Mouse (Mus musculus): ENCODE measurements at regions not wholly inside any gene's neighbourhood (a gene's known extent, or its start where the extent isn't known, plus 50 kb on each side); places are given as distances from the start of the nearest gene placed in this dataset.
A peak's percentile ranks its signal among the peaks of the same experiment; 100 is the strongest.

DNA sequence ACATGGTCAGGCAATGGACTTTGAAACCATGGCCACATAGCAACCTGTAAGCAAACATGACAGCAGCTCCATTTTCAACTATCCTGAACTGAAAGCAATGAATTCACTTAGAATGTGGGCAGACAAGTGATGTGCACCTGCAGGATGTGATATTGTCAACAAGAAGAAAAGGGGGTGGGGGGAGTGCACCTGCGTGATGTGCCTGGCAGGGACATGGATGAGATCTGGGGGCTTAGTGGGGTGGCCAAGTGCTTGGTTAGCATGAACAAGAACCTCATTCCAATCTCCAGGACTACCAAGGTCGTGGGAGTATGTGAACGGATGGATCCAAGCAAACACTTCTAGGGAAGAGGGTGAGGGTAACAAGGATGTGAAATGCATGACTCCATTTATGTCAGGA lies 453.1 kb upstream of the Hs6st1 start:
- H3K27ac ChIP-seq (replicated peaks; ENCODE audit: insufficient read depth, low read depth, low read length), result no peak overlapping the region
- no peak overlapping the region for H3K4me3 ChIP-seq (ENCODE audit: insufficient read depth, low read depth, low read length)
- TF ChIP-seq POLR2A (IDR thresholded peaks at IDR 0.05; ENCODE audit: extremely low read depth, insufficient read depth, low read length) (no peak), CTCF (IDR thresholded peaks at IDR 0.05; ENCODE audit: low read depth, low read length) (no peak)
- peak; percentile 30 for DNase-seq (ENCODE audit: extremely low read depth, low read depth, low spot score)
- H3K36me3 ChIP-seq (ENCODE audit: control insufficient read depth, insufficient read depth, low read length), result no peaks in the 10 kb centered on the region
- H3K9ac ChIP-seq (ENCODE audit: low read depth, low read length), result no peak overlapping the region
- WGBS, result 71% methylated on average over 3 of the region's 3 CpGs
- H3K79me2 ChIP-seq (ENCODE audit: control insufficient read depth, insufficient read depth, low read length), result no peaks in the 10 kb centered on the region
- no peaks in the 10 kb centered on the region for H3K4me1 ChIP-seq (ENCODE audit: control insufficient read depth, insufficient read depth, low read length)
- no peaks in the 10 kb centered on the region for H3K27me3 ChIP-seq (ENCODE audit: control insufficient read depth, insufficient read depth, low read length)

DNA sequence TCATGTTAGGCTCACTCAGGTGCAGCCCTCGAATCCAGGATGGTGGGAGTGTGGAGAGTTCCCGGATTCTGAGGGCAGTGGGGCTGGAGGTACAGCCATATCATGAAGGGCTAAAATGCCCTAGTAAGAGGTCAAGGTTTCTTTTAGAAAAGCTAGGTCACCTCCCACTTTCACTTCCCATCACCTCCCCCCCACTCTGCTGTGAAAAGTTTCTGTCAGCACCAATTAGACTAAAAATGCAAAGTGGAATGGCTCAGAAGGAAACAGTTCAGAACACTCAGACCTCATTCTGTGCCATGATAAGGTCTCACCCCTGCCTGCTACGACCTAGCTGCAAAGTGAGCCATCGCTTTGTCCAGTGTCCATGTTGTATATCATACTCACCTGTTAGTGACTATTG lies 448.7 kb upstream of the Hs6st1 start:
- no peak for TF ChIP-seq POLR2A (IDR thresholded peaks at IDR 0.05; ENCODE audit: extremely low read depth, insufficient read depth, low read length)
- WGBS, result 83% methylated on average over 4 of the region's 4 CpGs
- H3K27ac ChIP-seq (replicated peaks; ENCODE audit: insufficient read depth, low read depth, low read length), result no peak overlapping the region

DNA sequence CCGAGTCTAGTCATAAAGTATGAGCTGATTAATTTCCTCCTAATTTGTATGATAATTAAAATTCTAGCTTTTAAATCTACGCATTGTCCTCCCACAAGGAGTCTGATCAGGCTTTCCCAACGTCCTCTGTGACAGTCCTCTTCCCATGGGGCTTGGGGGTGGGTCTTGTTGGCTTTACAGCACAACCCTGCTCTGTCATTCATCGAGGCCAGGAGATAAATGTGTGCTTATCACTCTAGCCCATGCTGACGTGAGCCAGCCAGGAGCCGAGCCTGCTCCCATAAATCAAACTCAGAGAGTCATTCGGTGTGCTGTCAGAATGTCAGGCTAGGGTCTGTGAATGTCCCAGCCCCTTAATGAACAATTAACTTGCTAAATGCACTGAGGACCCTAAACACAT lies 425.6 kb upstream of the Hs6st1 start:
- TF ChIP-seq POLR2A (IDR thresholded peaks at IDR 0.05; ENCODE audit: extremely low read depth, insufficient read depth, low read length), result no peak
- 42% methylated on average over 7 of the region's 7 CpGs for WGBS
- H3K79me2 ChIP-seq (ENCODE audit: control insufficient read depth, insufficient read depth, low read length), result no peaks in the 10 kb centered on the region
- H3K27ac ChIP-seq (replicated peaks; ENCODE audit: insufficient read depth, low read depth, low read length), result no peak overlapping the region
- no peak for DNase-seq (ENCODE audit: extremely low read depth, low read depth, low spot score)
- H3K27me3 ChIP-seq (ENCODE audit: control insufficient read depth, insufficient read depth, low read length), result no peaks in the 10 kb centered on the region
- no peaks in the 10 kb centered on the region for H3K4me1 ChIP-seq (ENCODE audit: control insufficient read depth, insufficient read depth, low read length)
- H3K36me3 ChIP-seq (ENCODE audit: control insufficient read depth, insufficient read depth, low read length), result no peaks in the 10 kb centered on the region
- no peak overlapping the region for H3K4me3 ChIP-seq (ENCODE audit: insufficient read depth, low read depth, low read length)
- H3K9ac ChIP-seq (ENCODE audit: low read depth, low read length), result no peak overlapping the region

More for the DNA sequence above, 448.7 kb upstream of the Hs6st1 start:
- no peak for DNase-seq (ENCODE audit: extremely low read depth, low read depth, low spot score)
- H3K27me3 ChIP-seq (ENCODE audit: control insufficient read depth, insufficient read depth, low read length), result no peaks in the 10 kb centered on the region
- H3K9ac ChIP-seq (ENCODE audit: low read depth, low read length), result no peak overlapping the region
- H3K36me3 ChIP-seq (ENCODE audit: control insufficient read depth, insufficient read depth, low read length), result no peaks in the 10 kb centered on the region
- H3K4me1 ChIP-seq (ENCODE audit: control insufficient read depth, insufficient read depth, low read length), result no peaks in the 10 kb centered on the region
- H3K79me2 ChIP-seq (ENCODE audit: control insufficient read depth, insufficient read depth, low read length), result no peaks in the 10 kb centered on the region
- H3K4me3 ChIP-seq (ENCODE audit: insufficient read depth, low read depth, low read length), result no peak overlapping the region

DNA sequence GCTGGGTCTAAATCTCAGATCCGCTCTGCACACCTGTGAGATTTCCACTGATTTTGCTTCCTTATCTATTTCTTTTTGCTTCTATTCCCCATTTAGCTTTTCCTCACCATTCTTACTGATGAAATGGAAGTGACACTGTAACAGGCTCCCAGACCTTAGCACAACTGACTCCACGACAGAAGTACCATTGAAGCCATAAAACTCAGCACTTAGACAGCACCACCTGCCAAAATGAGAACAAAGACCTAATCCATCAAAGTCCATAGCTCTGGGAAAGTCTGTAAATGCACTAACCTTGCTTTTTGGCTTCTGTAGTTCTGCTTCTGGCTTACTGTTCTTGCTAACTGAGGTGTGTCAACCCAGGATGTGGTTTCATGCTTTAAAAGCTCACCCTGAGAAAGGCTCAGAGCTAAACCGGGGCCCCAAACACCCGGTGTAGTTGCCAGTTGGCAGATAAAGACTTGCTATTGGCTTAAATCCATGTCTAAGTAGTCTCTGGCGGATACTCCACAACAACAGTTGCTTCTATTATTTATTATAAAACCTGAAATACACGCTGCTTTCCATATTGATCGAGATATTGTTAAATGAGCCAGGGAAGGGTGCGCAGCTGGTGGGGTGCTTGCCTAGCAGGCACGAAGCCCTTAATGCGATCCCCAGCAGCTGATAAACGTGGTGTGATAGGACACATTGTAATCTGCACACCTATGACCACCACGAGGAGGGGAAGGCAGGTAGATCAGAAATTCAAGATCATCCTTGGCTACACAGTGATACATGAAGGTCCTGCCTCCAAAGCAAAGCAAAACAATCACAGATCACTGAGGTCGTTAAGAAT lies 414.9 kb upstream of the Hs6st1 start:
- no peak overlapping the region for H3K27ac ChIP-seq (replicated peaks; ENCODE audit: insufficient read depth, low read depth, low read length)
- no peaks in the 10 kb centered on the region for H3K4me1 ChIP-seq (ENCODE audit: control insufficient read depth, insufficient read depth, low read length)
- DNase-seq (ENCODE audit: extremely low read depth, low read depth, low spot score), result no peak
- no peak overlapping the region for H3K9ac ChIP-seq (ENCODE audit: low read depth, low read length)
- no peak overlapping the region for H3K4me3 ChIP-seq (ENCODE audit: insufficient read depth, low read depth, low read length)
- TF ChIP-seq POLR2A (IDR thresholded peaks at IDR 0.05; ENCODE audit: extremely low read depth, insufficient read depth, low read length) (no peak), CTCF (IDR thresholded peaks at IDR 0.05; ENCODE audit: low read depth, low read length) (no peak)
- no peaks in the 10 kb centered on the region for H3K36me3 ChIP-seq (ENCODE audit: control insufficient read depth, insufficient read depth, low read length)
- no peaks in the 10 kb centered on the region for H3K79me2 ChIP-seq (ENCODE audit: control insufficient read depth, insufficient read depth, low read length)
- H3K27me3 ChIP-seq (ENCODE audit: control insufficient read depth, insufficient read depth, low read length), result no peaks in the 10 kb centered on the region
- WGBS, result 82% methylated on average over 13 of the region's 13 CpGs

DNA sequence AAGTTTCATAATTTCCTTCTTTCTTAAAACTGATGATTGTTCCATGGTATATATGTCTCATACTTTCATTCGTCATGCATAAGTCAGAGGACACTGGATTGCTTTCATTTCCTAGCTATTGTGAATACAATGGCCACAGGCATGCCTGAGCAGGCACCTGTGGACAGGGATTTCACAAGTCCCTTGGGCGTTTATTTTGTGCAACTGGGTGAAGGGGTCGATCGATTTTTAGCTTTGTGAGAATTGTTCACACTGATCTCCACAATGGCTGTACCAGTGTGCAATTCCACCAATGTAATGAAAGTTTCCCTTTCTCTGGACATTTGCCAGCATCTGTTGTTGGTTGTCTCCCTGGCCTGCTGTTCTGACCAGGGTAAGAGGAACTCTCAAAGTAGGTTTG lies 405.2 kb upstream of the Hs6st1 start:
- Histone ChIP-seq H3K79me2 (ENCODE audit: control insufficient read depth, insufficient read depth, low read length) (no peaks in the 10 kb centered on the region), H3K4me1 (ENCODE audit: control insufficient read depth, insufficient read depth, low read length) (no peaks in the 10 kb centered on the region), H3K36me3 (ENCODE audit: control insufficient read depth, insufficient read depth, low read length) (no peaks in the 10 kb centered on the region), H3K9ac (ENCODE audit: low read depth, low read length) (no peak overlapping the region), H3K4me3 (ENCODE audit: insufficient read depth, low read depth, low read length) (no peak overlapping the region), H3K27ac (replicated peaks; ENCODE audit: insufficient read depth, low read depth, low read length) (no peak overlapping the region), H3K27me3 (ENCODE audit: control insufficient read depth, insufficient read depth, low read length) (no peaks in the 10 kb centered on the region)
- WGBS, result 29% methylated on average over 4 of the region's 4 CpGs
- TF ChIP-seq POLR2A (IDR thresholded peaks at IDR 0.05; ENCODE audit: extremely low read depth, insufficient read depth, low read length), result no peak
- TF ChIP-seq CTCF (IDR thresholded peaks at IDR 0.05; ENCODE audit: low read depth, low read length), result no peak
- DNase-seq (ENCODE audit: extremely low read depth, low read depth, low spot score), result peak; percentile 78

DNA sequence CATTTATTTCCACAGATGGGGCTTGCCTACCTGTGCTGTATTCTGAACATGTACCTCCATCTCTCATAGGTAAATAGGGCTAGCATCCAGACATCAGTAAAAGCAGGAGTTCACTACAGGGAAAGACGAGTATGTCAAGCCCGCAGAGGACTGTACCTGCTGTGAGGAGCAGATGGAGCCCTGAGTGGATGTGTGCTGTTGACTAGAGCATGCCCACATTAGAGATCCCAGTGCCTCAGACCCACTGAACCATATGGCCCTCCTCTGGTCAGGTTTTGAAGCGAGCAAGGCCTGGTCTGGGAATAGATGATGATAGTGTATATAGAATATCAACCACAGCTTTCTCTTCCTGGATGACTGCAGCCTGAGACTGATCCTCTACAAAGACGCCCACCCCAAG lies 394.7 kb upstream of the Hs6st1 start:
- no peak for DNase-seq (ENCODE audit: extremely low read depth, low read depth, low spot score)
- H3K4me1 ChIP-seq (ENCODE audit: control insufficient read depth, insufficient read depth, low read length), result no peaks in the 10 kb centered on the region
- 89% methylated on average over 4 of the region's 4 CpGs for WGBS
- H3K79me2 ChIP-seq (ENCODE audit: control insufficient read depth, insufficient read depth, low read length), result no peaks in the 10 kb centered on the region
- H3K36me3 ChIP-seq (ENCODE audit: control insufficient read depth, insufficient read depth, low read length), result no peaks in the 10 kb centered on the region
- TF ChIP-seq CTCF (IDR thresholded peaks at IDR 0.05; ENCODE audit: low read depth, low read length) (no peak), POLR2A (IDR thresholded peaks at IDR 0.05; ENCODE audit: extremely low read depth, insufficient read depth, low read length) (no peak)
- no peaks in the 10 kb centered on the region for H3K27me3 ChIP-seq (ENCODE audit: control insufficient read depth, insufficient read depth, low read length)
- no peak overlapping the region for H3K9ac ChIP-seq (ENCODE audit: low read depth, low read length)
- H3K4me3 ChIP-seq (ENCODE audit: insufficient read depth, low read depth, low read length), result no peak overlapping the region
- no peak overlapping the region for H3K27ac ChIP-seq (replicated peaks; ENCODE audit: insufficient read depth, low read depth, low read length)
